Mouse (Mus musculus) lung, embryonic 15.5 days (tissue): ENCODE measurements at regions not wholly inside any gene's neighbourhood (a gene's known extent, or its start where the extent isn't known, plus 50 kb on each side); places are given as distances from the start of the nearest gene placed in this dataset. TPM values are rescaled to one million over a fixed set of nuclear protein-coding genes. Genes with fewer than 3 reads are reported as not detected.
"Not testable (repeated sequence)": the region's sequence is repeated elsewhere in the genome, so short reads cannot be mapped to it uniquely, and the experiment has no call there.

Source experiments
- ATAC-seq: fragments of 200-750 bp; cut with Nextera tagmentation; 2 replicates; pipeline ENCODE4 v1.8.0; 2017; ENCODE audit warnings: moderate number of reproducible peaks, borderline replicate concordance; ENCODE audit not compliant: low FRiP score, low TSS enrichment; ENCODE audit errors: extremely low read depth
- H3K27ac ChIP-seq: fragments of 300-500 bp; sonication (generic); 2 replicates; pipeline ENCODE4 v1.5.1; 2015; ENCODE audit warnings: moderate library complexity, mild to moderate bottlenecking, inconsistent platforms
- H3K27me3 ChIP-seq: fragments of 300-500 bp; sonication (generic); 2 replicates; pipeline ENCODE4 v1.6.1; 2015; ENCODE audit warnings: inconsistent platforms
- H3K36me3 ChIP-seq: fragments of 300-500 bp; sonication (generic); 2 replicates; pipeline ENCODE4 v1.6.1; 2015; ENCODE audit warnings: inconsistent platforms
- H3K4me1 ChIP-seq: fragments of 300-500 bp; sonication (generic); 2 replicates; pipeline ENCODE4 v1.6.1; 2015; ENCODE audit warnings: inconsistent platforms
- H3K4me2 ChIP-seq: fragments of 300-500 bp; sonication (generic); 2 replicates; pipeline ENCODE4 v1.6.1; 2015; ENCODE audit warnings: inconsistent platforms, mild to moderate bottlenecking, moderate library complexity
- H3K4me3 ChIP-seq: fragments of 300-500 bp; sonication (generic); 2 replicates; pipeline ENCODE4 v1.5.1; 2015; ENCODE audit warnings: mild to moderate bottlenecking, inconsistent platforms
- H3K9ac ChIP-seq: fragments of 300-500 bp; sonication (generic); 2 replicates; pipeline ENCODE4 v1.6.1; 2015; ENCODE audit warnings: inconsistent platforms
- H3K9me3 ChIP-seq: fragments of 300-500 bp; sonication (generic); 2 replicates; pipeline ENCODE4 v1.6.1; 2016; ENCODE audit warnings: inconsistent platforms
- WGBS: fragments of 180-500 bp; shearing (Covaris S2); methylation state at CpG from one replicate; pipeline ENCODE4 v1.1.7; 2015; 5-methylcytosine and 5-hydroxymethylcytosine counted together
- microRNA-seq: library from miRNA; unstranded; fragments of <30 nt; microRNA quantifications from one replicate; pipeline ENCODE4, GENCODE M21; 2016

- 78% methylated on average over 4 of the region's 4 CpGs for WGBS
- H3K9me3 ChIP-seq = no peaks in the 10 kb centered on the region
- no peak for ATAC-seq
- H3K4me3 ChIP-seq = no peak overlapping the region
- no peaks in the 10 kb centered on the region for H3K36me3 ChIP-seq
- no peaks in the 10 kb centered on the region for H3K4me1 ChIP-seq
- H3K9ac ChIP-seq = no peak overlapping the region
- H3K27me3 ChIP-seq = no peaks in the 10 kb centered on the region
- no peak overlapping the region for H3K4me2 ChIP-seq
- no peak overlapping the region for H3K27ac ChIP-seq
Observed at GRCm38 (mm10) chr11:16669453-16670251, 82.4 kb upstream of the Egfr start.

DNA sequence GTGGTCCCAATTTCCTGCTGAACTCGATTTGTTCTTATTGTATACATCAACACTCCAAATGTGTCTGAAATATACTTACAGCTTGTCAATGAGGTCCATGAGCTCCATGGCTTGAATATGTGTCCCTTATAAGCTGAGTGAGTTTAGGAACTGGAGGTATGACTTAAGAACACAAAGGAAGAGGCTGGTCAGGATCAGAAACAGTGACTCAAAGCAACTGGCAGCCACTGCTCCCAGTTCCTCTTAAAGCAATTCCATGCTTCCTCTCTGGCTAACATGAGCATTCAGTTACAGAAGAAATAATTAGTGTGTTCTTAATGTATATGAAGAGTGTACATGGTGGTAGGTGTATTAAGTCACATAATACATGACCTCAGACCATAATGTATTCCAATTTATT lies 81.7 kb upstream of the Egfr start:
- H3K27me3 ChIP-seq = no peaks in the 10 kb centered on the region
- no peak overlapping the region for H3K4me3 ChIP-seq
- ATAC-seq = no peak
- WGBS = 46% methylated on average over 1 of the region's 1 CpGs
- H3K4me1 ChIP-seq = no peaks in the 10 kb centered on the region
- no peak overlapping the region for H3K4me2 ChIP-seq
- H3K36me3 ChIP-seq = no peaks in the 10 kb centered on the region
- no peak overlapping the region for H3K9ac ChIP-seq
- no peaks in the 10 kb centered on the region for H3K9me3 ChIP-seq
- no peak overlapping the region for H3K27ac ChIP-seq

- H3K4me3 ChIP-seq, H3K4me2 ChIP-seq, H3K27ac ChIP-seq, H3K9me3 ChIP-seq, H3K27me3 ChIP-seq, H3K9ac ChIP-seq, ATAC-seq, H3K36me3 ChIP-seq, H3K4me1 ChIP-seq: not testable (repeated sequence)
- WGBS = 36% methylated on average over 1 of the region's 1 CpGs
Observed at GRCm38 (mm10) chr11:16675951-16676350, 76.1 kb upstream of the Egfr start.

DNA sequence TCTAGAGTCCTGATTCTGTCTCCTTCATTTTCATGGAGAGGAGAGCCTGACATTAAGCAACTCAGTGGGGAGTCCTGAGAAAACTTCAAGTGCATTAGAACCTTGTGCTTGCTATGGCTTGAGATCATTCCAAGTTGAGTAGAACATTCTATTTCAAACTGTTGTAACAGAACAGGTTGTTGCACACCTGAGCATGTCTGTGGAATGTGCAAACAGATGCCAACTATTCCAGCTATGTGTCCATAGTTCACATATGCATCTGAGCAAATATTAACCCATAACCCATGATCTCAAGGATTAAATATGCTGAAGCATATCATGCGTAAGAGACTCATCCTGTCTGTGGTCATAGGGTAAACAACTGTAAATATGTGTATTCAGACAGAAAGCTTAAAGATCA lies 68.5 kb upstream of the Egfr start:
- Histone ChIP-seq H3K4me1 (no peaks in the 10 kb centered on the region), H3K27ac (no peak overlapping the region), H3K36me3 (no peaks in the 10 kb centered on the region), H3K4me2 (no peak overlapping the region), H3K9ac (no peak overlapping the region), H3K27me3 (no peaks in the 10 kb centered on the region), H3K4me3 (no peak overlapping the region), H3K9me3 (no peaks in the 10 kb centered on the region)
- ATAC-seq = no peak
- 68% methylated on average over 1 of the region's 1 CpGs for WGBS

DNA sequence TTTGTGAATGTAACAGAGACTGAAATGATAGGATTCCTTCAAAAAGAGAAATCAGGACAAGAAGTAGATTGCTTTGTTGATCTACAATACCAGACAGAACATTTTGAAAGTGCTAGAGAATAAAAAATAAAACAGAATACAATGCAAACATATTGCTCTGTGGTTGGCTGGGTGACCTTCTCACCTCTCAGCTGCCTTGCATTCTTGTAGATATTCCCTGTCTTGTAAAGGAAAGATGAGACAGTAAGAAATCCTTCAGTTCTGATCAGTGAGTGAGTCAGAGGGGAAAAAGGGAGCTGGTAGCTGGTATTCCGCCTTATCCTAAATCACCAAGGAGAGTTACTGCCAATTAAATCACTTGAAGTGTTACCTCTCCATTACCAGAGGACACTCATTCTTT lies 56.4 kb upstream of the Egfr start:
- no peaks in the 10 kb centered on the region for H3K9me3 ChIP-seq
- no peak overlapping the region for H3K27ac ChIP-seq
- H3K36me3 ChIP-seq = no peaks in the 10 kb centered on the region
- WGBS = 80% methylated on average over 1 of the region's 1 CpGs
- no peaks in the 10 kb centered on the region for H3K27me3 ChIP-seq
- ATAC-seq = no peak
- no peaks in the 10 kb centered on the region for H3K4me1 ChIP-seq
- no peak overlapping the region for H3K4me2 ChIP-seq
- H3K4me3 ChIP-seq = no peak overlapping the region
- H3K9ac ChIP-seq = no peak overlapping the region

GRCm38 (mm10) chr11:16696787-16697186 lies 55.2 kb upstream of the Egfr start:
- Histone ChIP-seq H3K9ac (no peak overlapping the region), H3K27ac (no peak overlapping the region), H3K4me1 (no peaks in the 10 kb centered on the region), H3K9me3 (no peaks in the 10 kb centered on the region), H3K36me3 (no peaks in the 10 kb centered on the region), H3K4me2 (no peak overlapping the region), H3K27me3 (no peaks in the 10 kb centered on the region), H3K4me3 (no peak overlapping the region)
- 53% methylated on average over 2 of the region's 2 CpGs for WGBS
- ATAC-seq = no peak

DNA sequence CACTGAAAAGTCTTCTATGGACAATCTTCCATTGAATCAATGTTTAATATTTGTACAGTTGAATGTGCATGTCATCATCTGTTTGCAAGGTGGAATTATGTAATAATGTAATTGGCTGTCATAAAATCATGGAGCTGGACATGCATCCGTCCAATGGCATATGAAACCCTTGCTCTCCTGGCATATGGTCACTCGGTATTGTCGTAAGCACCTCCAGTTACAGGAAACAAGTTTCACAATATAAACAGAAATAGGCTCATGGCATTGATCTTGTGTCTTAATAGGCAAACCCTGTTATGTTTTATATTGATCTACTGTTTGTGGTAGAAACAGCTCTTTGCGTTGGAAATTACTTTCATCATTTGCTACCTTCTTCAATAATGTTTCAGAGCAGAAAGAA lies 50.2 kb upstream of the Egfr start:
- 79% methylated on average over 4 of the region's 4 CpGs for WGBS
- no peaks in the 10 kb centered on the region for H3K36me3 ChIP-seq
- no peak overlapping the region for H3K27ac ChIP-seq
- no peak for ATAC-seq
- no peak overlapping the region for H3K4me2 ChIP-seq
- H3K4me1 ChIP-seq = no peaks in the 10 kb centered on the region
- no peaks in the 10 kb centered on the region for H3K27me3 ChIP-seq
- no peaks in the 10 kb centered on the region for H3K9me3 ChIP-seq
- H3K4me3 ChIP-seq = no peak overlapping the region
- H3K9ac ChIP-seq = no peak overlapping the region

Small RNA genes in the stretch of these regions (microRNA-seq; reads per million reads assigned to microRNA genes)
- gene Gm24714 = not detected
